Mouse (Mus musculus) urinary bladder, postnatal 36 days (tissue): ENCODE data around the gene Slc25a13.

Experiments
- DNase-seq, 2 experiments: peaks; one replicate each; pipeline ENCODE4 v3.0.0; 2022; ENCODE audit warnings: low spot score in 2 of 2, mixed read lengths in 1 of 2

Slc25a13 gene

DNA sequence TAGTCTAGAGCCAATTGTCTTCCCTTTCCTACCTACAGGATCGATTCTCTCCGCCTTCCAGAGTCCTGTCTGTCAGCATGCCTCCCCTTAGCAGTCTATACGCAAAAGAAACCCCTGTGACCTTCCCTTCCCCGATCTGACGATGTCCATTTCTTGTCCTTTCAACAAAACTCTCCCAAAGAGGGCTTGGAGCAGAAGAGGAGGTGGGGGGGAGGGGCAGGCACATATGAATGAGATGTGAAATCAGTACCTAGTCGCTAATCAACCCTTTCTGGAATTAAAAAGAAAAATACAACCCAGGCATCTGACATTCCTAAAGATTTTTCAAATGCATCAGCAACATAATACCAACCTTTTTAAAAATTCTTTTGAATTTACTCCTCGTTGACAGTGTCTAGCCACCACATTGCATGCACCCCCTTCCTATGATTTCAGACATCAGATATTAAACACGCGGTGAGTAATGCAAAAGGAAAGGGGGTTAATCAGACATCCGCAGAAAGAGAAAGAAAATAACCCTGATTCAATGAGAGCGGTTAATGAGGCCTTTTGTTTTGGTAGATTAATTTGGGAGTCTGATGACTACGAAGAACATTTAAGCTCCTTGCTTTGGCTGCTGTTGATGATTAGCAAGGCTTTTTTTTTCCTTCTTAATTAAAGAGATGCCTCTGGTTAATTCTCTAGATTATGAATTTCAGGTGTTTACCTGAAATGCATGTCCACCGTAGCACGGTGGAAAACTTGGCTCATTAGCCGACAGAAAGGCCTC is 43.6 kb downstream of the Slc25a13 start:
- no peak for DNase-seq

DNA sequence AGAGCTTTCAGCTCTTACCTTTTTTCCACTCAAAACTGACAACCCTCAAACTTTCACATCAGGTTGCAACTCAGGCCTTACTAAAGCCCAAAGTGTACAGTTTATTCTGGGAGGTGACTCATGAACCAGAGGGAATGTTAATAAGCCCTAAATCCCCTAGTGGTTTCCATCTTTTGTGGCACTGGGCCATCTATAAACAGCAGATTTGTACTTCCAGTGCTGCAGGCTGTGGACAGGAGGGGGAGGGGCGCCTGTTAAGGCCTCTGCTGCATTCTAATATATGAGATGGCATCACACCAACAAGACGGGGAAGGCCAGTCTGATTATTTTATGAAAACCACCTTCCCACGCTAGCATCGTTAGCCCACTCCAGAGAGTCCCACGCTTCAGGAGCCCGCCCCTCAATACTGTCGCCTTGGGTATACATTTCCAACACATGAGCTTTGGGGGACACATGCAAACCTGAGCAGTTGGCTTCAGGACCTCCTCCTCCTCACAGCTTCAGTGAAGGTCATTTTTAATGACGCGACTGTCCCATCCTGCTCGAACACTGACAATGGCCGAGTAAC is 48.3 kb downstream of the Slc25a13 start:
- DNase-seq = no peak

DNA sequence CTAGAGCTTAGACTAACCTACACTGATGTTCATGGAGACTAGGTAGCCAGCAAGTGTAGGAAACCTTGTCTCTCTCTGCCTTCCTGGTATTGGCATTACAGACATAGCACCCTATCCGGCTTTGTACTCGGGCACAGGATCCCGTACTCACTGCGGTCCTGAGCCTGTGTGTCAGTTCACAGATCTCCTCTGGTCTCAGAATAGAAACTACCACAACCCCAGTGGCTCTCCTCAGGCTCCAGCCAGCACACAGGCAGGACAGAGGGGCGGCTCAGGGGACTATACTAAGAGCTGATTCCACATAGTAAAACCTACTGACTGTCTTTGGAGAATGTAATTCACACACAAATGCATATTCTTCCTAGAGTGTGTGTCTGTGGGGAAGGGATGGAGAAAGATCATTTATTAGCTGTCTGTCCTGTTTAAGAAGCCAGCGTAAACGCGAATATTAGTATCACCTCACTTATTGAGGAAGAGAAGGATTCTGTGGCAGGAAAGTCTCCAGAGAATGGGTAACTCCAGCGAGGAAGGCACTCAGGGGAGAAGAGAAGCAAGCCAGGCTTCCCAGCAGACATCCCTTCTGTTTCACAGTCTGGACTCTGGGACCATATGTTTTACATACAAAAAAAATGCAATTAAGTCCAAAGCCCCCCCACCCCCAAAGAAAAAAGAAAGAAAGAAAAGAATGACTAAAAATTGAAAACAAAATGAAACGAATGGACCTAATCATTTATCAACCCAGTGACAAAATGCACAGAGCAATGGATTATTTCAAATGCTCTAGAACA is 49.4 kb downstream of the Slc25a13 start:
- DNase-seq = no peak

DNA sequence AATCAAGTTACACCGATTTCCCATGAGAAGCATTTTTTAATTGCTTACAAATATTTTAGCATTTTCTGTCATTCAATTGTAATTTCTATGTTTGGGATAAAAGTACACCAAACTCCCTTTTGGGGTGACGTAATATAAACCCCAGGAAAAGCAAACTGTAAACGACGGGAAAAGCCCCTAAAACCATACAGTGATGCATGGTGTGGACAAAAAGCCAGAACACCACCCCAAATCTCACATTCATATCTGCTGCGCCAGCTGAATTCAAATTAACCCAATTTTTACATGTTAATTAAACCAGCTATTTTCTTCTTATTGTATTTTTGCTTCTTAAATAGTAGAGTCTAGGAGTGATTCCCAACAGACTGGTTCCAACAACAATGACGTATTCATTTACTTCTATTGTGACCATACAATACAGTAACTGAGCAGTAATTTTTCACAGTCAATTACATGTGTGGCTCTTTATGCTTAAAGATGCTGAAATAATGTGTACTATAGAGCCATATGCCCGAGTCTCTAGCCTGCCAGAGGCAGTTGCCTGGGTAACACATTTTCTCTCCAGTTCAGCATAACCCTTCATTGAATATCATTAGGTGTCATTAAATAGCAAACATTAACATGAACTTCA is 53.9 kb downstream of the Slc25a13 start:
- DNase-seq = no peak

DNA sequence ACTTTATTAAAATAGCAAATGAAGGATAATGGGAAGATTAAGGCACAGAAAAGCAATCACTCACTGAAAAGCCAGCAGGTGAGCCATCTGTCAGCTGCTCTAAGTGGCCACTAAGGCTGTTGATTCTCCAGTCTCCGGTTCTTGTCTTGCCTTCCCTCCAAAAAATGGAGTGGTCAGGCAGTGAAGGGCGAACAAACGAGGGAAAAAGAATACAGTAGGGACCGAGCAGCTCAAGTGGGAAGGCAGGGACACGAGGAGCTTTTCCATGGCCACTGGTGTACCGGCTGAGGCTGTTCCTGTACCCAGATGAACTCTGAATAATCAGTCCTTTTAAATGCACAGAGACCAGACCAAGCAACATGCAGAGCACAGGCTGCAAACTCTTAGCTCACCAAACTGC is 54.8 kb downstream of the Slc25a13 start:
- DNase-seq = no peak

DNA sequence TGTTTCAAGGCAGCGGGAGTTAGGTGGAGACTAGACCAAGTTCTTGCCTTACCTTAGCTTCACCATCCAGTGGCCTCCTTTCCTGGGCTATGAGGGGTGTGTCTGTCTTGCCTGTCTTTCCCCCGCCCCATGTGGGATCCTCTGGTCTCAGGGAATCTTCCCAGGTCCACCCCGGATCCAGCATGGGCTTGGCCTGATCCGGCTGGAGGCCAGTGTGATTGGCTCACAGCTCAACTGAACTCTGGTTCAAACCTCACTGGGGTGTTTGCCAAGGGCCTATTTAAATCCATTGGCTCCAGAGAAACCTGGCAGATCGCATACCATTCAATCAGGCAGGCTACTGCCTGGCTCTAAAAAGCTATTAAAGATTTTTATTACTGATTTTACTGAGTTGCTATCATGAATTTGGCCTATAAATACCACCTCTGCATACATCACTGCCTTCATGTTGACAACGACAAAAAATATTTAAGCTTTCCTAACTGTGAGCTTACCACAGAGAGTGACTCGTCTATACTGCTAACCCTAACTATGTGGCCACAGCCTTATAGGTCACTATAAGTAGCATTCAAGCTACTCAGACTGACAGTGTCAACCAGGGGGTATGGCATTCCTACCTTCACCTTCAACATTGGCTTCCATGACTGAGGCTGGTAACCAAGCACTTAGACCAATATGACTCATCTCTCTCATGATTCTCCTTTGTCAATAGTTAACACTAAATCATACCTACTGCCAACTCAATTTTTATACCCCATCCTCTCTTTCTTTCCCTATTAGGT is 56.1 kb downstream of the Slc25a13 start:
- no peak for DNase-seq

DNA sequence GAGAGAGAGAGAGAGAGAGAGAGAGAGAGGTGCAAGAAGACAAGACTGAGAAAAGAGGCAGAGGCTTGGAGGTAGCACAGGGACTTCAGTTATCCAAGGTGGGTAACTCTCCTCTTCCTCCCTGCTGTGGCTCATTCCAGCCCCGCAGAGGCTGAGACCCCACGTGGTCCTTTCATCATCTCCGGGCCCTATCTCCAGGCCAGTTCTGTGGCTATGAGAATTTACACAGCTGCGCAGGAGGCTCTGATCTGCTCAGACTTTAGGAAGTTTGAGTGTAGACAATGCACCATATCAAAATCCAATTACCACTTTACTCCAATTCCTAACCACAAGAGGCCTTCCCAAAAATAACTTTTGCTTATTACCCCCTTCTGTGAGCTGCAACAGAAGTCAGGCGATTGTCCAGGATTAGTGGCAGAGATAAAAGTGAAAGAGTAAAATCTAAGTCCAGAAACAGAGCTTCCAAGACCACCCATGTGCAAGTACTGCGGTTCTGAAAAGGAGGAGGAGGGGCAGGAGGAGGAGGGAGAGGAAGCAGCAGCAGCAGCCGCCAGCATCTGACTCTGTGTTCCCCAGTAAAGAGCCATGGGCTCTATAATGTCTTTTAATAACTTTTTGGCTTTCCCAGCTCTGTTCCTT is 57.6 kb downstream of the Slc25a13 start:
- DNase-seq = no peak

DNA sequence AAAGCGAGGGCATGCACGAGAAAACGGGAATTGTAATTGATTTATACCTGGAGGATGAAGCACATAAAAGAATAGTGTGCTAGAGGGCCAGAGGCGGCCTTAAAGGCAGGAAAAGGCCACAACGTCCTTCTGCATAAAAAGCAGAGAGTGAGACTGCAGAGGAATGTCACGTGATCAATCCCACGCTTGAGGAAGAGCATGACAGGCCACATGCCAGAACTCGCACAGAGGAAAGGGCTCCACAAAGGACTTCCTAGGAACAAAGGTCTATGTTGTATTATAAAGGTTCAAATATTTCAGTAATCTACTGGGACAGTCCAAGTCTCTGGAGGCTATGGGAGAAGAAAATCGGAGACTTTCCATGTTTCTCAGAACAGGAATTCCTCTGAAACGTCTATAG is 63.5 kb downstream of the Slc25a13 start:
- DNase-seq = no peak

DNA sequence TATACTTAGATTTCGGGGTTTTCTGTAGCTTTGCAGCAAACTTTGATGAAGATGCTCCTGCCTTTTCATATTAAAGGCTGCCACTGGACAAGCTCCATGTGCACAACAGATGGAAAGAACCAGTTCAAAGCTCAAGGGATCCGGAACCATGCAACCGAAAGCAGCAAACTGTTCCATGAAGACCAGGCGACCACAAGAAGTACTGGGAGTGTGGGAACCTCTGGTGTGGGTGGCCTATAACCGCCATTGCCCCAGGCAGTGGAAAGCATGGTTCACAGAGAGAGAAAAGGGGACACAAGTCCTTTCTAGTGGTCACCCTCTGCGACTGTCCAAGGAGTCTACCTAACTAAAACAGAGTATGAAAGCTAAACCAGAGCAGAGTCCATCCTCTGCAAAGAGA is 66.2 kb downstream of the Slc25a13 start:
- DNase-seq = no peak

DNA sequence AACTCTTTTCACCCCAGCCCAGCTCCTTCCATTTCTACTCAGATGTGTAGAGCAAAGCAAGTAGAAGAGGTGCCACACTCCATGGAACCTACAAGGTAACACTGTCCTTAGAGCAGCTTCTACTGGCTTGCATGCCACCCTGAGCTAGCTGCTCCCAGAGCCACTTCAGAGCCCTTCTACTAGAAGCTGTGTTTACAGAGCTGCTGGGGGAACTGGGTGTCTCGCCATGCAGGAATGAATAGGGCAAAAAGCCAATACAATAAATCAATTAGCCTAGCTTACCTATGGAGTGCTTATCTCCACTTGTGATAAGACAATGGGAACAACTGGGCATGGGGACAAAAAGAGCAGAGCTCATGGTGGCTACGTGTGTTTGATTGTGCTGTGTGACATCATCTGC is 67.2 kb downstream of the Slc25a13 start:
- DNase-seq = no peak

DNA sequence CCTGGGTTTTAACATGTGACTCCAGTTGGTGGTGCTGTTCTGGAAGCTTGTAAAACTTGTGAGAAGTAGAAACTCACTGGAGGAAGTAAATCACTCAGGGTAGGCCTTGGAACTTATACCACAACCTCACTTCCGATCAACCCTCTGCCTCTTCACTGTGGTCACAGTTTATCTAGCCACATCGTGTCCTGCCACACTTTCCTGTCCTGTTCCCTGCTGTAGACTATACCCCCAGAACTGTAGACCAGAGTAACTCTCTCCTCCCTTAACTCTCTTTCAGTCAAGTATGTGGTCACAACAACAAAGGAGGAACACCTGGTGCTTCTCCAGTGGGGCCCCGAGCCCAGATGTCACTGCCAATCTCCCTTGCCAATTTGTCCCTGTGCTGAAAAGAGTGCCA is 67.6 kb downstream of the Slc25a13 start:
- no peak for DNase-seq

DNA sequence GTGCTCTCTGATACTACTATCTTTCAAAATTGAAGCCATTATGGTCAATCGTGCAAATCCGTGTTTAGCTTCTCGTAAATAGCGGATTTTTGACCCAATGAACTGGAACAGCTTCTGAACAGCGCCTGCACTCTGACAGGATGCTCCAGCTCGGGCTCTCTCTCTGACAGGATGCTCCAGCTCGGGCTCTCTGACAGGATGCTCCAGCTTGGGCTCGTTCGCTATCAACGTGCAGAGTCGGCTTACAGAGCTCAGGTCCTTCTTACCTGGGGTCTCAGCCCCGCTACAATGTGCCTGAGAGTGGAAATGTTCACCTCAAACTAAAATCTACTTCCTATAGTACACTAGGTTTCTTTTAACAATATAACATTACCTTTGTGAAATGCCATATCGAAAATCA is 71.6 kb downstream of the Slc25a13 start:
- no peak for DNase-seq

DNA sequence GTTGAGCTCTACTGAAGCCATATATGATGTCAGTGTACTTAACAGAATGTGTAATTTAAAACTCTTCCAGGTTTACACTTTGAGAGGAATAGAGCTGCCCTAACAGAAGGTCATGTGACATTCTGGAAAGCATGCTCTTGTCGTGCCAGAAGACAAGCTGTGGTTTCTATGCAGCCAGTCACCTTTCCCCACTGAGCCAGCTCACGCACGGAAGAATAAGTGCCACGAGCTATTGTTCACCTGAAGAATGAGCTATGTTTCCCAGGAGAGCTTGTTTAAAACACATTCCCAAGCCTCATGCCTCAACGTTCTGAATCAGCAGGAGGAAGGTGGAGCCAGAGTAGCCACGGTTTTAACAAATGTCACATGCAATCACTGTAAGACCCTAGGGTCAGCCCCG is 73.4 kb downstream of the Slc25a13 start:
- DNase-seq = no peak

DNA sequence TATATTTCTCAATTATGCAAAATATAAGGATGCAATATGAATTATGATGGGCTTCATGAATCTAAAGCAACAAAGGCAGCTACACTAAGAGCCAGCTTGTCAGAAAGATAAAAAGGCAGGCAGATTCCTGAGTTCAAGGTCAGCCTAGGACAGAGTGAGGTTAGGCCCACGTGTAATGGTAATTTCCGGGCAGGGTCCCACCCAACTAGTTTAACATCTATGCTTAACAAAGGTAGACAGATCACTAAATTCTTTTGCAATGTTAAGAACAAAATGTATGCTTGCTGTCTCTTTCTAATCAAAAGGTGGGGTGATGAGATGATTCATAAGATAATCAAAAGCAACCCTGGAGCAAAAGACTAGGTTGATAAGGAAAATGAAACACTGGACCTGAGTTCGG is 76.6 kb downstream of the Slc25a13 start:
- DNase-seq = no peak

DNA sequence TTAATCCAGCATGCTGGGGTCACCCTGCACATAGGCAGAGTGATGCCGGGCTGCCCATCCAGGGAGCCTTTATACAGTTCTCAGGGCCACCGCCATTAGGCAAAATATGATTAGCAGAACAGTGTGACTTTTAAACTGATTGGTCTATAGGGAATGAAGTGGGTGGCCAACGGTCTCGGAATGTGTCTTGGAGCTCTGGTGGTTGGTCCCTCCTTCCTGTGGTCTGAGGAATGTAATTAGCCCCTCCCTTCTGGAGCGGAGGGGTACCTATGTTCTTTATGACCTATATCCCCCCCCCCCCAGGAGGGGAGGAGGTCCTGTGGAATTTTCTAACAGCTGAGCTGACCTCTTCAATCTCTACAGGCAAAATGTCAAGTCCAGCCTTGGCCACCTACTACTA is 77.9 kb downstream of the Slc25a13 start:
- no peak for DNase-seq

DNA sequence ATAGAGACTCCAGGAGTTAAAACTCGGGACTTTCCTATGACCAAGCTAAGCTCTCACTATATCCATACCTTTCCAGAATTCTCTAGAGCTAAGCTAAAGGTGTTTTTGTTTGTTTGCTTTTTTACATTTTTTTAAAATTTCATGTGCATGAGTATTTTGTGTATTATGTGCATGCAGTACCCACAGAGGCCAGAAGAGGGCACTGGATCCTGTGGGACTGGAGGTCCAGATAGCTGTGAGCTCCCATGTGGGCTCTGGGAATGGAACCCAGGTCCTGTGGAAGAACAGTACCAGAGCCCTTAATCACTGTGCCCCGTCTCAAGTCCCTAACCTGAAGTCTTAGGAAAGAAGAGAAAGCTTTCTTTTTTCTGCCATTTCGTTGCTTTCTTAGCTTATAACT is 80.2 kb downstream of the Slc25a13 start:
- no peak for DNase-seq

DNA sequence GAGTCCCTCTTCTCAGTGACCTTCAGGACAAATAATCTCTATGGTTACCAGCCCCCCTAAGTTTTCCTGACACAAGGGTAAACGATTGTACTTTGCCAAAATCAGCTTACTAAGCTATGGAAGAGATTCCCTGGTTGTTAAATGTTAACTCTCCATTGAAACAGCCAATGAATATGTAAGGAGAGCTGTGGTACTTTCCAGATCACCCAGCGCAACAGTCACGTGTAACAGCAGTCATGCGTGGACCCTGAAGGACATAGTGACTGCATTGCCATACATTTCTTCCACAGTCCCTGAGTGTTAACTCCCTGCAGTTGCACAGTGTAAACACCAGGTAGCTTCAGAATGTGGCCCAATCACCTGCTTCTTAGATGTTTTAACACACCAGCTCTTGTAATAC is 82.0 kb downstream of the Slc25a13 start:
- DNase-seq = no peak

DNA sequence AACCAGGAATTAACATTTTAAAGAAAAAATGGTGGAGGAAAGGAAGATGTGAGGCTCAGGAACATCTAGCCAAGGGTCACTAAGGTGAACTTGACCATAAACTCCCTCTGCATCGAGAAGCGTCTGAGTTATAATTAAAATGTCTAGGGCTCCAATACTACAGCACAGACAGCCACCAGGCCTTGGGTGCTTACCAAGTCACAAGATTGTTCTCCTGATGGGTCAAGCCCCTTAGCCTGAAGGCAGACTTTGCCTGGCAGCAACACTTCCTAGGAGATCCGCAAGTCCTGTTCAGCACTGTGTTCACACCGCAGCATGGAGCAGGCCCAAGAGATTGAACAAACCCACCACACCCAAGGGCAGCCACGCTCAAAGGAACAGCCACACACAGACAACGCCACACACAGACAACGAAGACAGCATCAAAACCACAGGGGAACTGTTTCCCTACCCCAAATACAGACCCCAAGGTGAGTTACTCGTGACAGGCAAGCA is 83.4 kb downstream of the Slc25a13 start:
- no peak for DNase-seq

DNA sequence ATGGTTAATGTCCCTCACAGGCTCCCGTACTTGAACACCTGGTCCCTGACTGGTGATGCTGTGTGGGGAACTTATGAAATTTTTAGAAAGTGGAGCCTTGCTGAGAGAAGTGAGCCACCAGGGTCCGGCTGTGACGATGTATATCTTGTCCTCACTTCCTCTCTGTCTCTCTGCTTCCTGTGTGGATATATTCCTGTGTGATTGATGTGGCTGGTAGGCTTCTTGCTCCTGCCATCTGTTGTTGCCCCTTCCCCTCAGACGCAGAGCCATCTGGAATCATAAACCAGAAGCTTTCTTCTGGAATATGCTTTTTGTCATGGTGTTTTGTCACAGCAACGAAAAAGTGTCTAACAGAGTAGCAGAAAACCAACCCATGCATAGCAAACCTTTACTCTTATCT is 84.9 kb downstream of the Slc25a13 start:
- DNase-seq = no peak

DNA sequence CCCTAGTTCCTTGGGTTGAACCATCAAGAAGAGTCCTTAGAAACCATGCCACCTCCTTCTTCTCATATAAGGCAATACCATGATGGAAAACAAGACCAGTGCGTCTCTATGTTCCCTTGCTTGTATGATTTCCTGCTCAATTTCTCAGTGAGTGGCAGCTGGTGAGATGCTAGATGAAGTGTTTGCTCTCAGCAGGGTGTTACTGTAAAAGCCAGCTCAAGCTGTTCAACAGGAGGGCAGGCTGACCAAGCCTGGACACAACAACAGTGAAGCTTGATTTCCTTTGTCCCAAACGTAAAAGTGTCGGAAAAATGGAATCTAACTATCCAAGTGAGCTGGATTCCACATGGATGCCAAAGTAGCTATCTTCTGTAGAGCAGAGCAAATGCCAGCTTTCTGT is 91.4 kb downstream of the Slc25a13 start:
- no peak for DNase-seq

DNA sequence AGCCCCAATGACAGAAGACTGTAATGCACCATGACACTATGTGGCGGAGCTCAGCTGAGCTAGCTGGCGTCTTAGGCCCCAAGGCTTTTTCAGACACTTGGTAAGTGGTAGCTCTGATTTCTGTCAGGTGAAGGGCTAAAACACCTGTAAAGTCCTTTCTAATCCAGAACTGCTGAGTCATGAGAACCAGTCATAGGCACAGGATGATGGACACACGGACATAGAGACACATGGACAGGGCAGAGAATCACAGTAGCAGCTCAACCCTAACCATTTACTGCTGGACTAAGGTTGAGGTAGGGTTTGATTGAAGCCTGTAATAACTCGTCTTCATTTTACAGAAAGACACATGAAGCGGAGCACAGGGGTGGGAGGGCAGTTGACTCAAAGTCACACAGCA is 95.1 kb downstream of the Slc25a13 start:
- DNase-seq = no peak
